Mouse (Mus musculus): ENCODE results near the gene Vav1. TPM values are rescaled to one million over a fixed set of nuclear protein-coding genes. Genes with fewer than 3 reads are reported as not detected.
A peak's percentile ranks its signal among the peaks of the same experiment; 100 is the strongest.

The Vav1 gene
- 1 to 10 TPM in 1 of 2 experiments, under 1 TPM in 1; 0.54 to 1.4 TPM for total RNA-seq (2021)
- long read RNA-seq, experiment 1 = 0 reads
- long read RNA-seq, experiment 2, partial matches to known transcripts = 0 of 1 reads
- long read RNA-seq, experiment 2, other reads (novel, unspliced or antisense) = 1 of 1 reads

- no peak for DNase-seq
Observed at GRCm38 (mm10) chr17:57278943-57279590, at the start of gene Vav1. TSS of gene Vav1 (plus strand) at chr17:57279100.

GRCm38 (mm10) chr17:57229851-57230727 lies 48.8 kb upstream of the Vav1 start:
- intact Hi-C loops (cut with DNase I) = no loop called here
- no peak for DNase-seq

More at GRCm38 (mm10) chr17:57278943-57279590, at the start of gene Vav1:
- intact Hi-C loops (cut with DNase I) = loop anchor here (5.0 to 10.0 kb wide), 3 partner anchors 53 to 514 kb away; partner anchors contain the start of genes Alkbh7, Clpp and Dus3l

- intact Hi-C loops (cut with DNase I) = no loop called here
- DNase-seq = no peak
Observed at GRCm38 (mm10) chr17:57230728-57231125, 48.2 kb upstream of the Vav1 start.

DNA sequence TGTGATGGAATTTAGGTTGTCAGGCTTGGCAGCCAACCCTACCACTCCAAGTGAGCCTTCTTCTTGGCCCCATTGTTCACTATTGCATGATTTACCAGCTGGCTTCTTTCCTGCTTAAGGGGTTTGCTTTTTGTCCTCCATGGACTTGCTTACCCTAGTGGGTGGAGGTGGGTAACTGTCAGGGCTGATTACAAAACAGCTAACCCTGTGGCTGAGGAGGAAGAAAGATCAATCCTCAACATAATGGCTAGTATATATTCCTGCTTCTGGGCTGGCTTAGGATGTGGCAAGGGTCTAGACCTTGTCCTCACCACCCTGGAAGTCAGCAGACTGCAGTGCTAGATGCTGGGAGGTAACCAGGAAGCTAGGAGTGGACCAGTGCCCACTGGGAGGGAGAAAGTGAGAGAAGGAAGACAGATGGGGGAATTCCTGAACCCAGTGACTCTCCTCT lies 47.6 kb upstream of the Vav1 start:
- DNase-seq = no peak
- intact Hi-C loops (cut with DNase I) = no loop called here

GRCm38 (mm10) chr17:57232200-57232599 lies 46.7 kb upstream of the Vav1 start:
- no peak for DNase-seq
- intact Hi-C loops (cut with DNase I) = no loop called here

DNA sequence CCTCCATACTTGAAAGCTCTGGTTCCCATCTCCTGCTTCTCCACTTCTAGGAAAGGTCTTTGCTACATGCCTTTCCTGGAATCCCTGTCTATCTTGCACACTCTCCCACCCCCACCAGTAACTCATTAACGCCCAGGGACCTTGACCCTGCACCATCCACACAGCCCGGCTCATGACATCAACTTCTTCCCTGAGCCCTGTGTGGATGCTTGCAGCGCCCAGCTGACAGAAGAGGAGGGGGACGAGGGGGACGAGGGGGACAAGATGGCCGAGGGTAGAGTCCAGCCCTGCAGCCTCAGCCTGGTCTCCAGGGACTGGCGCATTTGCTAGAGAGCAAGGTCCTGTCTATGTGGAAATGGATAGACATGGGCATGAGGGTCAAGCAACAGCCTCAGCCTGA lies 45.9 kb upstream of the Vav1 start:
- no peak for DNase-seq
- intact Hi-C loops (cut with DNase I) = no loop called here

- intact Hi-C loops (cut with DNase I) = no loop called here
- no peak for DNase-seq
Observed at GRCm38 (mm10) chr17:57234254-57234928, 44.5 kb upstream of the Vav1 start.

DNA sequence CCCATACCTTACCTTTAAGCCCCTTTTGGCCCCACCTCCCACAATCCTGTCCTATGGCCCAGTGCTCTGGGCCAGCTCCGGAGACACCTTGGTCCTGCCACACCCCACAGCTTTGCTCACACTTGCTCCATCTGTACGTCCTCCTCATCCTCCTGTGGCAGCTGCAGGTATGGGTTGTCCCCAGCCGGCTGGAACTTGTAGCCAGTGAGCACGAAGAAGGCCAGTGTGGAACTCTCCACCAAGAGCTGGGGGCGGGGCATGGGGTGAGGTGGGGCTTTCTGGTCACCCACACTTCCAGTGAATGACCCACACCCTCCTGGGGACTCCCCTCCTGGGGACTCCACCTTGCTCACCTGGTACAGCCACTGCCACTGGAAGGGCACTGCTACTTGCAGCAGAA lies 43.1 kb upstream of the Vav1 start:
- intact Hi-C loops (cut with DNase I) = no loop called here
- no peak for DNase-seq

DNA sequence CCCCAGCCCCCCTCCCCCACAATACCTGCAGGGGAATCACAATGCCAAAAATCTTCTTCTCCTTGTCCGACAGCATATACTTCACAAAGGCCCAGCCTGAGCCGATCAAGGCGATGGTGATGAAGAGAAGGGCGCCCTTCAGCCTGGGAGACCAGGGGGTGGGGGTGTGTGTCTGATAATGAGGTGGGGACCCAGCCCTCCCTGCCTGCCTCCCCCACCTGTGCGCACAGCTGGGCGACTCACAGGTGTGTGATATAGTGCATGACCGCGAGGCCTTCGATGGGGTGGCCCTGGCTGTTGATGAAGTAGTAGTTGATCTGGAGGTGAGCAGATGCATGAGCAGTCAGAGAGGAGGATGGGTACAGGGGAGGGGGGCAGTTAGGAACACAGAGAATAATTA lies 41.7 kb upstream of the Vav1 start:
- intact Hi-C loops (cut with DNase I) = no loop called here
- DNase-seq = peak in 1 of 2 experiments; percentile 4

- no peak for DNase-seq
- intact Hi-C loops (cut with DNase I) = no loop called here
Observed at GRCm38 (mm10) chr17:57243650-57244370, 35.1 kb upstream of the Vav1 start.

- peak in 1 of 2 experiments; percentile 2 for DNase-seq
- intact Hi-C loops (cut with DNase I) = no loop called here
Observed at GRCm38 (mm10) chr17:57245311-57245929, 33.5 kb upstream of the Vav1 start.

- intact Hi-C loops (cut with DNase I) = no loop called here
- peak in 1 of 2 experiments; percentile 3 for DNase-seq
Observed at GRCm38 (mm10) chr17:57246663-57247392, 32.1 kb upstream of the Vav1 start.

GRCm38 (mm10) chr17:57247393-57248200 lies 31.3 kb upstream of the Vav1 start:
- DNase-seq = peak; percentile 82 to 83
- intact Hi-C loops (cut with DNase I) = loop anchor here (1.0 kb wide), 1 partner anchor 30 kb away; no protein-coding TSS in a partner anchor

GRCm38 (mm10) chr17:57248201-57248699 lies 30.6 kb upstream of the Vav1 start, which contains the start of gene Gpr108:
TSS of gene Gpr108 (minus strand) at chr17:57248446.
- intact Hi-C loops (cut with DNase I) = loop anchor here (1.0 kb wide), 1 partner anchor 29 kb away; no protein-coding TSS in a partner anchor

DNA sequence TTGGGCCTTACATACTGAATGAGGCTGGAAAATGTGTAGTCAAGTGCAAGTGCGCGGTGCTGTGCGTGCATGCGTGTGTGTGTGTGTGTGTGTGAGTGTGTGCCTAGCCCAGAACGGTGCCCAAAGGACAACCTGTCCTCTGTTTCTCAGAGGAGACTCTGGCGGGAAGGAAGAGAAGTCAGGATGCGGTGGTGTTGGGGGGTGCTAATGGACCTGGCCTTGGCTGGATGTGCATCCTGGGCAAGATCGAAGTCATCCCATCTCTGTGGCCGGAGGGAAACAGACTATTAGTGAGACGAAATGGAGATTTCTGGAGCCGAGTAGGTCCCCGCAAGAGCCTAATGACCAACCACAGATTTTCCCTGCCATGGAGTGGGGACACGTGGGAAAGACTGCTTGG lies 30.1 kb upstream of the Vav1 start:
- intact Hi-C loops (cut with DNase I) = loop anchor here (1.0 kb wide), 1 partner anchor 29 kb away; no protein-coding TSS in a partner anchor
- DNase-seq = peak in 1 of 2 experiments; percentile 11

More at GRCm38 (mm10) chr17:57248201-57248699, 30.6 kb upstream of the Vav1 start, which contains the start of gene Gpr108:
- peak; percentile 78 to 80 for DNase-seq

DNA sequence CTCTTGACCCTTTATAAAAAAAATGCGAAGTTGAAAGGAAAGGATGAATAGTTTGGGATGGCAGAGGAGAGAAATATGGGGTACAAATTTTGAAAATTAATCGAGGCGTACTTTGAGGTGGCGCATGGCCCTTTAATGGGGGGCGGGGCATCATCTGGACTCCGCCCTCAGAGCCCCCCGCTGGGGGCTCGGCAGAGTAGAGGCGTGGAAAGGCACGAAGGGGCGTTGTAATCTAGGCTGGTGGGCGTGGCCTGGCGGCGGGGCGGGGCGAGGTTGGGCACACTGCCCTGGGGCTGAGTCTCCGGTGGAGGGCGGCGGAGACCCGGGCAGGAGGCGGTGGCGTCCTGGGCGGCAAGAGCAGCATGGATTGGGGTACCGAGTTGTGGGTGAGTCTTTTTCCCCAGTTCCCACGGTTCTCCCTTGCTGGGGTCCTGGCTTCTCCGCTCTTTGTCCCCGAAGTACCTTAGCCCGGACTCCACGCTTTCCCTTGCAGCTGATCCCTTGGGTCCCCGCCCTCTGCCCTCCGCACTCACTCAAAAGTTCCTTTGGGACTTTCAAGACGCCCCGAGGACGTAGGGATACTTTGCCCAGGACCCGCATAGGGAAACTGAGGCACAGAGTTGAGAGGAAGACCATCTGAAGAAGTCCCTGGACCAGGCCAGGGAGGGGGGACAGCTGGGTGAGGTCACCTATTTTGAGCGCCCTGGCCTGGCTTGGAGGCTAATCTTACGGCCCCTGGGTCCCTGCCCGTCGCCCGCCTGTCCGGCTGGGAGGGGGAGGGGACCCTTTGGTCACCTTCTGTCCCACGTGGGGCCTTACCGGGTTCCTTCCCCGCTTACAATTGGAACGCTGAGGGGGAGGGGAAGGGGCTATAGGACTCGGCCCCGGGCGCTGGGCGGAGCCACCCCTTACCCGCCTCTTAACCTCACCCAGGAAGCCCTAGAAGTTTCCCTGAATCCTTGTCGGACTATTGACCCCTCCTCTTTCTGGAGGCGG lies 29.4 kb upstream of the Vav1 start, which contains the start of gene Trip10:
Trip10 (plus strand) TSS at position 270 of the 996 bp plus-strand sequence.
- intact Hi-C loops (cut with DNase I) = no loop called here

More for the DNA sequence above, 29.4 kb upstream of the Vav1 start, which contains the start of gene Trip10:
- DNase-seq = peak; percentile 98 to 99
